Mouse (Mus musculus) lung, embryonic 15.5 days (tissue): ENCODE results near the gene Cabp5. TPM values are rescaled to one million over a fixed set of nuclear protein-coding genes. Genes with fewer than 3 reads are reported as not detected.
"Not testable (repeated sequence)": the region's sequence is repeated elsewhere in the genome, so short reads cannot be mapped to it uniquely, and the experiment has no call there.

Experiments
- ATAC-seq: fragments of 200-750 bp; cut with Nextera tagmentation; 2 replicates; pipeline ENCODE4 v1.8.0; 2017; ENCODE audit warnings: moderate number of reproducible peaks, borderline replicate concordance; ENCODE audit not compliant: low FRiP score, low TSS enrichment; ENCODE audit errors: extremely low read depth
- H3K27ac ChIP-seq: fragments of 300-500 bp; sonication (generic); 2 replicates; pipeline ENCODE4 v1.5.1; 2015; ENCODE audit warnings: moderate library complexity, mild to moderate bottlenecking, inconsistent platforms
- H3K27me3 ChIP-seq: fragments of 300-500 bp; sonication (generic); 2 replicates; pipeline ENCODE4 v1.6.1; 2015; ENCODE audit warnings: inconsistent platforms
- H3K36me3 ChIP-seq: fragments of 300-500 bp; sonication (generic); 2 replicates; pipeline ENCODE4 v1.6.1; 2015; ENCODE audit warnings: inconsistent platforms
- H3K4me1 ChIP-seq: fragments of 300-500 bp; sonication (generic); 2 replicates; pipeline ENCODE4 v1.6.1; 2015; ENCODE audit warnings: inconsistent platforms
- H3K4me2 ChIP-seq: fragments of 300-500 bp; sonication (generic); 2 replicates; pipeline ENCODE4 v1.6.1; 2015; ENCODE audit warnings: inconsistent platforms, mild to moderate bottlenecking, moderate library complexity
- H3K4me3 ChIP-seq: fragments of 300-500 bp; sonication (generic); 2 replicates; pipeline ENCODE4 v1.5.1; 2015; ENCODE audit warnings: mild to moderate bottlenecking, inconsistent platforms
- H3K9ac ChIP-seq: fragments of 300-500 bp; sonication (generic); 2 replicates; pipeline ENCODE4 v1.6.1; 2015; ENCODE audit warnings: inconsistent platforms
- H3K9me3 ChIP-seq: fragments of 300-500 bp; sonication (generic); 2 replicates; pipeline ENCODE4 v1.6.1; 2016; ENCODE audit warnings: inconsistent platforms
- whole genome bisulfite sequencing: fragments of 180-500 bp; shearing (Covaris S2); methylation state at CpG from one replicate; pipeline ENCODE4 v1.1.7; 2015; 5-methylcytosine and 5-hydroxymethylcytosine counted together
- polyA plus RNA-seq: library from polyadenylated mRNA; unstranded; fragments of >200 nt; fragmentation: Nextera tagmentation; extraction: Ambion mirVana; gene quantifications from 2 replicates; pipeline ENCODE4 v1.2.1, GENCODE M21; 2015

Gene Cabp5
- polyA plus RNA-seq, result not detected in 2 replicates

DNA sequence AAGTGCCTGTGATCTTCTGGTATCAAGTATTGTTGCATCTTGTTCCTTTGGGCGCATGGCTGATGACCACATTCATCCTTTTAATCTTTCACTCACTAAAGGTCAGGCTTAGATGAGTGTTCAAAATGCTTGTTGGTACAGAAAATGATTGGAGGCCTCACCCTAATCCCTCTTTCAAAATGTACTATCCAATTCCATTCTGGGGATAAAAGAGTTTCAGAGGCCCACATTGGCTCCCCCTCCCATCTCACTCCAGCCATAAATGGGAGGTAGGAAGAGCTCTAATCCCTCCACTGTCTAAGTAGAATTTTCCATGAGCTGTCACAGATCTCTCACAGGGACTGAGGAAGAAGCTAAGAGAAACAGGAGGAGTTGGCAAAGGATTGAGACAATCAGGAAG lies at the start of gene Cabp5:
Gene Cabp5, plus strand, starts transcription at position 301 of the 400 bp plus-strand sequence.
- no peaks in the 10 kb centered on the region for H3K27me3 ChIP-seq
- no peak within 1 kb of the TSS for H3K4me3 ChIP-seq
- ATAC-seq, result no peak
- H3K4me1 ChIP-seq, result no peaks in the 10 kb centered on the region
- no peak within 1 kb of the TSS for H3K4me2 ChIP-seq
- 79% methylated on average over 1 of the region's 1 CpGs for WGBS
- H3K27ac ChIP-seq, result no peak within 1 kb of the TSS
- no peak within 1 kb of the TSS for H3K9ac ChIP-seq
- H3K9me3 ChIP-seq, result no peaks in the 10 kb centered on the region
- H3K36me3 ChIP-seq, result no peaks in the 10 kb centered on the region

DNA sequence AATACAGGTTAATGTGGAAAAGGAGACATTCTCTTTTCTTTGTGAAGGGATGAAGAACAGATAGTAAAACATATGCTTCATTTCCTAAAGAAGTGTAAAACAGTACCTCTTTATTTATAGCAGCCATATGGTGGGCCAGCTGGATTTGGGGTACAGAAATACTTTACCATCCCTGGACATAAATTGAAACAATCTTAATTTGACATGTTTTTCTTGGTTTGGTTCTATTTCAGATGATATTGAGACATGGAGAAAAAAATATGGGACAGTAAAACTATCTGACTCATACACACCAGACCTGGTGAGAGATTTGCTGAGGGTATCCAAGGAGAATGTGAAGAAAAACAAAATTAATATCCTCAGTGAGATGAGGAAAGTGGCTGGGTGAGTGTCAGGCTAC lies 42.0 kb upstream of the Cabp5 start:
- Histone ChIP-seq H3K27ac (no peak overlapping the region), H3K36me3 (peaks cover 28% of the 10 kb centered on the region), H3K9ac (no peak overlapping the region), H3K27me3 (no peaks in the 10 kb centered on the region), H3K4me2 (no peak overlapping the region), H3K4me3 (no peak overlapping the region), H3K9me3 (no peaks in the 10 kb centered on the region), H3K4me1 (no peaks in the 10 kb centered on the region)
- ATAC-seq, result no peak

DNA sequence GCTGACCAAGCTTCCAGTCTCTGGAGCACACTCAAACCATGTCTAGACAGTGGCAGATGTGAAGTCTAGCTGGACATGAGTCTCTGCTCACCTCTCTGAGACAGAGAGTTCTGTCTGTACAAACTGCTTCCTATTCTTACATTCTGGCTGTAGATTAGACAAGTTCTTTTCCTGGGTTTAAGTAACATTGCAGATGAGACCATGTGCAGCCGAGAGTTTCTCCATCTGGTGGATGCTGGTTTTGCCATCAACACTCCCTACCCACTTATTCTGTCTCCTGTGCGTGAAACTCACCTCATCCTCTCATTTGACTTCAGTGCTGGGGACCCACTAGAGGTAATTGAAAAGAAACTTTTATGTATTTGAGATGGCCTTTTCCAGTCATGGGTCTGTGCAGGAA lies 17.3 kb upstream of the Cabp5 start:
- H3K9ac ChIP-seq, result no peak overlapping the region
- no peaks in the 10 kb centered on the region for H3K4me1 ChIP-seq
- no peak overlapping the region for H3K4me3 ChIP-seq
- no peak for ATAC-seq
- H3K36me3 ChIP-seq, result no peaks in the 10 kb centered on the region
- no peaks in the 10 kb centered on the region for H3K9me3 ChIP-seq
- WGBS, result 73% methylated on average over 2 of the region's 2 CpGs
- H3K27ac ChIP-seq, result no peak overlapping the region
- no peak overlapping the region for H3K4me2 ChIP-seq
- H3K27me3 ChIP-seq, result no peaks in the 10 kb centered on the region

DNA sequence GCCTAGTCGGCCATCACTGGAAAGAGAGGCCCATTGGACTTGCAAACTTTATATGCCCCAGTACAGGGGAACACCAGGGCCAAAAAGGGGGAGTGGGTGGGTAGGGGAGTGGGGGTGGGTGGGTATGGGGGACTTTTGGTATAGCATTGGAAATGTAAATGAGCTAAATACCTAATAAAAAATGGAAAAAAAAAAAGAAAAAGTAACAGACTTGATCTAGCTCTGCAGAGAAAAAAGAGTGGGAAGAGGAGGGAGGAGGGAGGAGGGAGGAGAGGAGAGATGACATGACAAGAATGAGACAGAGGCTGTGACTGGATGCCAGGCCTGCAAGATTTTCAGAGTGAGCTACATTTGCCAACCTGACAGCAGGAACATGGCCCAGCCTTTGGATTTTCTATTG lies 52.6 kb downstream of the Cabp5 start, which contains the start of gene Bsph1:
Gene Bsph1, plus strand, starts transcription at position 301 of the 400 bp plus-strand sequence.
- not testable (repeated sequence) for H3K27ac ChIP-seq, ATAC-seq, H3K9ac ChIP-seq, H3K27me3 ChIP-seq, H3K9me3 ChIP-seq, H3K4me3 ChIP-seq, H3K4me2 ChIP-seq, H3K36me3 ChIP-seq, H3K4me1 ChIP-seq
- WGBS, result 77% methylated on average over 1 of the region's 1 CpGs

Other genes starting within 250 kb of the Cabp5 start
- not detected in 2 replicates for gene Vmn1r88, start 238.6 kb upstream of the Cabp5 start, polyA plus RNA-seq
- gene Vmn1r89, start 185.1 kb upstream of the Cabp5 start, polyA plus RNA-seq, result not detected in 2 replicates
- 101 and 113 TPM in 2 replicates for gene Lig1, start 120.8 kb upstream of the Cabp5 start, polyA plus RNA-seq
- 8.5 and 10.0 TPM in 2 replicates for gene Zswim9, start 119.4 kb upstream of the Cabp5 start, polyA plus RNA-seq
- 1.3 and 1.4 TPM in 2 replicates for gene Pla2g4c, start 73.5 kb upstream of the Cabp5 start, polyA plus RNA-seq
- not detected in 2 replicates for gene Bsph1, start 52.7 kb downstream of the Cabp5 start, polyA plus RNA-seq
- not detected in 2 replicates for gene Bsph2, start 172.9 kb downstream of the Cabp5 start, polyA plus RNA-seq
- not detected in 2 replicates for gene Sult2a5, start 225.8 kb downstream of the Cabp5 start, polyA plus RNA-seq